Mouse (Mus musculus): ENCODE measurements around the gene Klhdc10.

Gene Klhdc10

GRCm38 (mm10) chr6:30402091-30402491 is 423 bp downstream of the Klhdc10 start:
- DNase-seq (ENCODE audit: extremely low spot score): no peak

GRCm38 (mm10) chr6:30403465-30403864 is 1.8 kb downstream of the Klhdc10 start:
- peak; percentile 73 for DNase-seq (ENCODE audit: extremely low spot score)

- DNase-seq (ENCODE audit: extremely low spot score): no peak
Measured at GRCm38 (mm10) chr6:30404671-30405070, 3.0 kb downstream of the Klhdc10 start.

- DNase-seq (ENCODE audit: extremely low spot score): no peak
Measured at GRCm38 (mm10) chr6:30408276-30408675, 6.6 kb downstream of the Klhdc10 start.

GRCm38 (mm10) chr6:30409399-30410093 is 7.9 kb downstream of the Klhdc10 start:
- DNase-seq (ENCODE audit: extremely low spot score): no peak

- DNase-seq (ENCODE audit: extremely low spot score): no peak
Measured at GRCm38 (mm10) chr6:30411311-30411710, 9.6 kb downstream of the Klhdc10 start.

GRCm38 (mm10) chr6:30416126-30416525 is 14.5 kb downstream of the Klhdc10 start:
- DNase-seq (ENCODE audit: extremely low spot score): no peak

- DNase-seq (ENCODE audit: extremely low spot score): no peak
Measured at GRCm38 (mm10) chr6:30416801-30417200, 15.1 kb downstream of the Klhdc10 start.

- DNase-seq (ENCODE audit: extremely low spot score): no peak
Measured at GRCm38 (mm10) chr6:30432461-30433192, 31.0 kb downstream of the Klhdc10 start.

GRCm38 (mm10) chr6:30436476-30436875 is 34.8 kb downstream of the Klhdc10 start:
- DNase-seq (ENCODE audit: extremely low spot score): no peak

- no peak for DNase-seq (ENCODE audit: extremely low spot score)
Measured at GRCm38 (mm10) chr6:30437054-30437453, 35.4 kb downstream of the Klhdc10 start.

- DNase-seq (ENCODE audit: extremely low spot score): no peak
Measured at GRCm38 (mm10) chr6:30439576-30439975, 37.9 kb downstream of the Klhdc10 start.

- DNase-seq (ENCODE audit: extremely low spot score): no peak
Measured at GRCm38 (mm10) chr6:30456991-30457390, 55.3 kb downstream of the Klhdc10 start.

- DNase-seq (ENCODE audit: extremely low spot score): no peak
Measured at GRCm38 (mm10) chr6:30458626-30459025, 57.0 kb downstream of the Klhdc10 start.

GRCm38 (mm10) chr6:30459056-30459747 is 57.5 kb downstream of the Klhdc10 start:
- peak; percentile 29 for DNase-seq (ENCODE audit: extremely low spot score)

- peak; percentile 85 for DNase-seq (ENCODE audit: extremely low spot score)
Measured at GRCm38 (mm10) chr6:30459811-30460749, 58.4 kb downstream of the Klhdc10 start.

GRCm38 (mm10) chr6:30460750-30461446 is 59.2 kb downstream of the Klhdc10 start:
- peak; percentile 93 for DNase-seq (ENCODE audit: extremely low spot score)

- no peak for DNase-seq (ENCODE audit: extremely low spot score)
Measured at GRCm38 (mm10) chr6:30461755-30462344, 60.2 kb downstream of the Klhdc10 start.

- peak; percentile 28 for DNase-seq (ENCODE audit: extremely low spot score)
Measured at GRCm38 (mm10) chr6:30462822-30463221, 61.2 kb downstream of the Klhdc10 start.

GRCm38 (mm10) chr6:30465586-30465985 is 63.9 kb downstream of the Klhdc10 start:
- no peak for DNase-seq (ENCODE audit: extremely low spot score)

Measured in embryo, embryonic 9.5 days (tissue).